Mouse (Mus musculus): Measurements from ENCODE around the gene Mindy4.

The Mindy4 gene

GRCm38 (mm10) chr6:55344291-55345016, 141.3 kb downstream of the Mindy4 start:
- no peak for DNase-seq

- DNase-seq, result peak; percentile 17
These were observed 142.1 kb downstream of the Mindy4 start for GRCm38 (mm10) chr6:55345264-55345663.

- no peak for DNase-seq
These were observed 143.3 kb downstream of the Mindy4 start for GRCm38 (mm10) chr6:55346491-55346890.

DNA sequence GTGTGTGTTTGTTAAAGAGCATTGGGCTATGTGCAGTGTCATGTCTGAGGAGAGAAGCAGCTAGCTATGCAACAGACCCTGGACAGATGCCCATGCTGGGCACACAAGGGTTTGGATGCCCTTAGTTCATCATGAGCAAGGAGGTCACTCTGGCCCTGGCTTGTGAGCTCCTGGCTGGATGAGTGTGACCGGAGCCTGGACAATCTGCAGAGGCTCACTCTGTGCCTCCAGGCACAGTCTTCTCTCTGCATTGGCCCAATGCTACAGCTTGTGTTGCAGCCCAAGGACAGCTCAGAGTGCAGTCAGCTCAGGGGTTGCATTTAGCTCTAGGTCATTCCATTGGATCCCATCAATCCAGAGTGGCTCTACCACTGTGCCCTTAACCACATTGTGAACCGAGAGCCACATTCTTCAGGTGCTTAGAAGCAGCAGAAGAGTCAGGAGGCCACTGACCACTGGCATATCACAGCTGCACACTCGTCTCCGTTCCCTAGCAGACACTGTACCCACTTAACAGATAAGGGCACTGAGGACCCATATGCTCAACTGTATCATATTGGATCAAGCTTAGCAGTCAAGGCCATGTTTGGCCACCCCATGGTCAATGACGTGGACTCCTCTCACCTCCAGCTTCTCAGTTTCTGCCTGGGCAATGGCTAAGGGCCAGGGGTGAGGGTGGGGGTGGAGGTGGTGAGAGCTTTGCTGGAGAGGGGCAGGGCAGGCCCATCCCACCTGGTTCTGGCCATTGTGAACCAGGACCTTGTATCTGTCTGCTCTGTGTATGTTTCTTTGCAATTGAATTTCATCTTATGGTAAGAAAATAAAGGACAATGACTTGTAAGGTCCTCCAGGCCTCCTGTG, 144.8 kb downstream of the Mindy4 start:
- peak; percentile 13 for DNase-seq

DNA sequence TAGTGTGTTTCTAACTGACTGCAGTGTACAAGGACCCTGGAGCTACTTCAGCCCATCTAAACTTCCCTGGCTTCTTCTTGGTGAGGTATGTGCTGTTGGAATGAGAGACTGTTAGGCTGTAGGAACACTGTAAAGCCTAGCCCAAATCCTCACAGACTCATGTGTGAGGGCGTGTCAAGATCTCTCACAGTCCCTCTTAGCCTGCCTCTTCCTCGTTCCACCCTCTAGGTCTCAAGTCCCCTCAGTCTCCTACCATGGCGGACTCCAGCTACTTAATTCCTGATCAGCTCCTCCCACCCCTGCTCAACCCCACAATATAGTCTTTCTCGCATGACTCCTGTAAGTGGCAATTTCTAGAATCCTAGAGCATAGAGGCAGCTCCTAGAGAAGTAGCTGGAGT, 146.0 kb downstream of the Mindy4 start:
- DNase-seq, result no peak

GRCm38 (mm10) chr6:55350383-55350952, 147.3 kb downstream of the Mindy4 start:
- peak; percentile 19 for DNase-seq

DNA sequence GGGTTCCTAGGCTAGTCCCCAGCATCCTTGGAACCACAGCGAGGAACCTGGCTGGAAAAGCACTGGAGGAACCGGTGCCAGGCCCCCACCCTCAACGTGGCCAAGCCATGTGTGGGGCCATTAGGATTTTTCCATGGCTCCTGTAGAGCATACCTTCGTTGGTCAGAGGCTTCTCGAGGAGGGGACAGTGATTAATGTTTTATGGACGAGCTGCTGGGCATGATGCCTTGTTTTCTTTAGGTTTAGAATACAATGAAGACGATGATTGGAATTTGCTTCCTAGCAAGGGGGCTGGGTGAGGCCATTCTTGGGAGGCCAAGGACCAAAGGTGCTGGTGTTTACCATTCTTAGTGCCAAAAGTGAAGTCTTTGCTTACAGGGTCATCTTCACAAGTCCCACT, 148.5 kb downstream of the Mindy4 start:
- DNase-seq, result peak; percentile 49

DNA sequence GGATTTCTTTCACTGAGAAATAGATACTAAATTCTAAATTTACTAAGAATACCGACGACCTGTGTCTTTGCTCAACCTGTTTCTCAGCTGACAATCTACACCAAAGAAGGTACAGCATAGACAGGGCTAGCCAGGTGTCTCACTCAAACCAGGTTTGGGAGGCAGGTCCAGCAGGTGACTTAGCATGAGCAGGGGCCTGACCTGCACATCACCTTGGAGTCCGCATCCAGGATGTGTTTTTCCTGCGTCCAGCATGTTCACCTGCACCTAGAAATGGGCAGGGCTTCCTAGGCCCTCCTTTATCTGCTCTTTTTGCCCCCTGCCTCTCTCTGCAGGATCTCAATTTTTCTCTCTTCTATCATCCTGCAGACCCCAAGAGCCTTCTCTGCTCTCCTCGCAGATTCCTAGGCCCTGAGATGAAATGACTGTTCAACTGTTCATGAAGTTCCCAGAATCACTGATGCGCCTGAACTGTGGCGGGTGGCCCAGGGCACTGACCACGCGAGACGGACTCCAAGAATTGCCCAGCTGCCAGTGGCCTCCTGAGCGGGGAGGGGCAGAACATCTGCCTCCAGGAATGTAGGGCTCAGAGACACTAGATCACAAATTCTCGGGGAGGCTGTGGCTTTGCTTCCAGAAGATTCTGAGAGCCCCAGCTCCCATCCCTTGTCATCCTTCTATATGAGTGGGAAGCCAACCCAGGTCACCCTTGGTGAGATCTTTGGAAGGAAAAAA, 150.7 kb downstream of the Mindy4 start:
- peak; percentile 24 for DNase-seq

DNA sequence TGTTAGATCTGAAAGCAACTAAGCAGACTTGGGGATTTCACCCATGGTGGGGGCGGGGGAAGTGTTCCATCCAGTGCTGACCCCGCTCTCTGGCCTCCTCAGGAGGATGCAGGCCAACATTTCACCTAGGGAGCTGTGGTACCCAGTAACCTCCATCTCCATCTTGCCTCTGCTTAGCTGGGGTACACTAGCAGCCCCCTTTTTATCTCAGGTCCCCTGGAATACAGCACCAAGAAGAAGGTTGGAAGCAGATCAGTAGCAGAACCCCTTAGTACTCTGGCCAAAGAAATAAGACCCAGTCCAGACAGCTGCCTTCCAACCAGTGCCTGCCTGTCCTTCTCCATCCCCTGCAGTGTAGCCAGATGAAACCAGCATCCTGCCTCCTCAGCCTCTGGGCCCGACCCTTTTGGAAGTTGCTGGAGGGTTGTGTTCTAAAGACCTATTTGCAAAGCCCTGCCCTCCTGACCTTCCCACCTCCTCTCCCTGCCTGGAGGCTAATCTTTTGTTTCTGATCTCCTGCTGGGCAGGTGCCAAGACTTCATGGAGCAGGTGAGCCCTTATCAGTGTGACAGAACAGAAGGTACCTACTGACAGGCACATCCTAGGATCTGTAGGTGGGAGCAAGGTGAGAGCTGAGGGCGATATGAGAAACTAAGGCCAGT, 151.4 kb downstream of the Mindy4 start:
- no peak for DNase-seq

GRCm38 (mm10) chr6:55355575-55355974, 152.4 kb downstream of the Mindy4 start:
- no peak for DNase-seq

DNA sequence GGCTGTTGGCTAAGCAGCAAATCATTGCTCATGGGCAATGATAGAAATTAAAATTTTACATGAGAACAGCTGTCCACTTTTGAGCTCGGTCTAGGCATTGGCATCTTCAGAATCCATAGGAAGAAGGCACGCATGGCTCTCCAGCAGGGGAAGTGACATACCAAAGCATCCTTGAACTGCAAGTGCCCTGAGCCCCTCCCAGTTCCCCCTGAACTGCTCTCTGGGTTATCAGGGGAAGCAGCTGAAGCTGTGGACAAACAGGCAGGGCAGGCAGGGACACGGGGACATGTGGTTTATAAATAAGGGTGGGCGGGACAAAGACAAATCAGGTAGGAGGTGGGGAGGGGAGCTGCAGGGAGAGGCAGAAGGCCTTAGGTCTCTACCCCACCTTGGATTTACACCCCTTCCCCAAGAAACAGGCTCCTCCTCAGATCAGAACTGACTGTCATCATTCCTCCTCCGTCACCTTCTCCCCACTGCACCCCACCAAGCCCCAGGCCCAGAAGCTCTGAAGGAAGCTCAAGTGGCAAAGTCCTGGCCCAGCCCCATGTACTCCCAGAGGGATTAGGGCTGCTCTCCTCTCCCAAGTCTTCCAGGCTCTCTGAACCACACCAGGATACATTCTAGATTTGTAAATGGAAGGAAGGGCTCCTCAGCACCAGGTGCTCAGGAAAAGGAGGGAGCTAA, 153.0 kb downstream of the Mindy4 start:
- DNase-seq, result no peak

GRCm38 (mm10) chr6:55356976-55357635, 153.9 kb downstream of the Mindy4 start:
- no peak for DNase-seq

DNA sequence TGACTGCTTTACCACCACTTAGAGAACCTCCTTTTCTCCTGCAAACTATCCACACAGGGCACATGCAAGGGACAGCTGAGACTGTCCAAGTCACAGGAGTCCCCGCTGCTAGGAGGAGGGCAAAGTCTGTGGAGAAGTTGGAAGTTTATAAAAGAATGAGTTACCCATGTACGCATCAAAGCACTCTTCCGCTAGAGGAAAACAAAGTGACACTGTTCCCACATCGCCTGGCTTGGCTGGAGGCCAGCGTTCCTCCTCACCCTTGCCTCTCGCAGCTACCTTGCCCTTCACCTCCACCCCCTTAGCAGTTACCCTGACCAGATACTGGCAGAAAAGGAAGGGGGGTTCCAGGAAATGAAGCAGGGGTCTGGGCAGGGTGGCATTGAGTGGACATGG, 154.5 kb downstream of the Mindy4 start:
- peak; percentile 76 for DNase-seq

DNA sequence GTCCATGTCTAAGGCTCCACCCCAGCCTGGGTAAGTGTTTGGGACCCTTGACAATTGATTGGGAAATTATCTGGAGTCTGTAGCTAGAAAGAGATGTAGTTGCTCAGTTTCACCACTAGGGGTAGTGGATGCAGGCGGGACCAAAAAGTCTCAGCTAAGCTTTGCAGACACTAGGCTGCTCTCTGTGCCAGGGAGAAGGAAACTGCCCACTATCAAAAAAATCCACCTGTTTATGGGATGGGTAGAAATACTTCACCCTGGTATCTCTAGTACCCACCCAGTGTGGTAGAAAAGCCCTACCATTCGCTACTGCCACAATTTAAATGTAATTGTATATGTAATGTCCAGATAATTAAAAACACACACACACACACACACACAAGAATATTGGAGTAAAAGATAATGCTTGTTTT, 155.6 kb downstream of the Mindy4 start:
- no peak for DNase-seq

- no peak for DNase-seq
These were observed 159.5 kb downstream of the Mindy4 start for GRCm38 (mm10) chr6:55362663-55363062.

- no peak for DNase-seq
These were observed 163.9 kb downstream of the Mindy4 start for GRCm38 (mm10) chr6:55367126-55367525.
